Mouse (Mus musculus): Measurements from ENCODE around the gene St8sia1. TPM values are rescaled to one million over a fixed set of nuclear protein-coding genes. Genes with fewer than 3 reads are reported as not detected.

The St8sia1 gene
- polyA plus RNA-seq, 1 experiment: 0.26 TPM

GRCm38 (mm10) chr6:142876279-142876899, 87.9 kb downstream of the St8sia1 start:
- Histone ChIP-seq H3K4me3 (replicated peaks; ENCODE audit: extremely low read depth, low read depth, low read length) (no peak overlapping the region), H3K4me1 (ENCODE audit: control insufficient read depth, insufficient read depth, low read length) (no peaks in the 10 kb centered on the region)
- WGBS: 35% methylated on average over 8 of the region's 8 CpGs
- no peak for DNase-seq
- TF ChIP-seq POLR2A (IDR thresholded peaks at IDR 0.05; ENCODE audit: borderline replicate concordance, extremely low read depth, low read depth, low read length): no peak
- TF ChIP-seq CTCF (IDR thresholded peaks at IDR 0.05; ENCODE audit: insufficient read depth, low read length): no peak

- TF ChIP-seq POLR2A (IDR thresholded peaks at IDR 0.05; ENCODE audit: borderline replicate concordance, extremely low read depth, low read depth, low read length): no peak
- TF ChIP-seq CTCF (IDR thresholded peaks at IDR 0.05; ENCODE audit: insufficient read depth, low read length): no peak
- DNase-seq: no peak
- H3K4me3 ChIP-seq (replicated peaks; ENCODE audit: extremely low read depth, low read depth, low read length): no peak overlapping the region
These were observed 90.3 kb downstream of the St8sia1 start for GRCm38 (mm10) chr6:142873795-142874563.

GRCm38 (mm10) chr6:142869715-142870422, 94.4 kb downstream of the St8sia1 start:
- 58% methylated on average over 7 of the region's 7 CpGs for WGBS
- TF ChIP-seq POLR2A (IDR thresholded peaks at IDR 0.05; ENCODE audit: borderline replicate concordance, extremely low read depth, low read depth, low read length) (no peak), CTCF (IDR thresholded peaks at IDR 0.05; ENCODE audit: insufficient read depth, low read length) (no peak)
- Histone ChIP-seq H3K4me1 (ENCODE audit: control insufficient read depth, insufficient read depth, low read length) (no peaks in the 10 kb centered on the region; the same call in 1 of the 2 replicates), H3K4me3 (replicated peaks; ENCODE audit: extremely low read depth, low read depth, low read length) (no peak overlapping the region)
- DNase-seq: no peak

More at GRCm38 (mm10) chr6:142873795-142874563, 90.3 kb downstream of the St8sia1 start:
- H3K4me1 ChIP-seq (ENCODE audit: control insufficient read depth, insufficient read depth, low read length): no peaks in the 10 kb centered on the region
- 77% methylated on average over 11 of the region's 11 CpGs for WGBS

GRCm38 (mm10) chr6:142867471-142868055, 96.7 kb downstream of the St8sia1 start:
- TF ChIP-seq POLR2A (IDR thresholded peaks at IDR 0.05; ENCODE audit: borderline replicate concordance, extremely low read depth, low read depth, low read length) (no peak), CTCF (IDR thresholded peaks at IDR 0.05; ENCODE audit: insufficient read depth, low read length) (no peak)
- H3K4me3 ChIP-seq (replicated peaks; ENCODE audit: extremely low read depth, low read depth, low read length): no peak overlapping the region
- no peaks in the 10 kb centered on the region; the same call in 1 of the 2 replicates for H3K4me1 ChIP-seq (ENCODE audit: control insufficient read depth, insufficient read depth, low read length)
- DNase-seq: no peak
- WGBS: 17% methylated on average over 9 of the region's 9 CpGs

- no peak overlapping the region for H3K4me3 ChIP-seq (replicated peaks; ENCODE audit: extremely low read depth, low read depth, low read length)
- DNase-seq: no peak
- H3K4me1 ChIP-seq (ENCODE audit: control insufficient read depth, insufficient read depth, low read length): no peaks in the 10 kb centered on the region; the same call in 1 of the 2 replicates
- 97% methylated on average over 2 of the region's 2 CpGs for WGBS
- TF ChIP-seq POLR2A (IDR thresholded peaks at IDR 0.05; ENCODE audit: borderline replicate concordance, extremely low read depth, low read depth, low read length) (no peak), CTCF (IDR thresholded peaks at IDR 0.05; ENCODE audit: insufficient read depth, low read length) (no peak)
These were observed 97.2 kb downstream of the St8sia1 start for GRCm38 (mm10) chr6:142867023-142867422.

- H3K4me1 ChIP-seq (ENCODE audit: control insufficient read depth, insufficient read depth, low read length): no peaks in the 10 kb centered on the region; the same call in 1 of the 2 replicates
- WGBS: 69% methylated on average over 6 of the region's 6 CpGs
- no peak overlapping the region for H3K4me3 ChIP-seq (replicated peaks; ENCODE audit: extremely low read depth, low read depth, low read length)
- TF ChIP-seq POLR2A (IDR thresholded peaks at IDR 0.05; ENCODE audit: borderline replicate concordance, extremely low read depth, low read depth, low read length): no peak
- no peak for TF ChIP-seq CTCF (IDR thresholded peaks at IDR 0.05; ENCODE audit: insufficient read depth, low read length)
- no peak for DNase-seq
These were observed 99.1 kb downstream of the St8sia1 start for GRCm38 (mm10) chr6:142865199-142865598.

- WGBS: 89% methylated on average over 4 of the region's 4 CpGs
- no peak for DNase-seq
- Histone ChIP-seq H3K4me1 (ENCODE audit: control insufficient read depth, insufficient read depth, low read length) (no peaks in the 10 kb centered on the region; the same call in 1 of the 2 replicates), H3K4me3 (replicated peaks; ENCODE audit: extremely low read depth, low read depth, low read length) (no peak overlapping the region)
- TF ChIP-seq POLR2A (IDR thresholded peaks at IDR 0.05; ENCODE audit: borderline replicate concordance, extremely low read depth, low read depth, low read length): no peak
These were observed 100.4 kb downstream of the St8sia1 start for GRCm38 (mm10) chr6:142863881-142864280.

GRCm38 (mm10) chr6:142862265-142862664, 102.0 kb downstream of the St8sia1 start:
- 83% methylated on average over 3 of the region's 3 CpGs for WGBS
- DNase-seq: no peak
- Histone ChIP-seq H3K4me3 (replicated peaks; ENCODE audit: extremely low read depth, low read depth, low read length) (no peak overlapping the region), H3K4me1 (ENCODE audit: control insufficient read depth, insufficient read depth, low read length) (no peaks in the 10 kb centered on the region)
- no peak for TF ChIP-seq CTCF (IDR thresholded peaks at IDR 0.05; ENCODE audit: insufficient read depth, low read length)
- TF ChIP-seq POLR2A (IDR thresholded peaks at IDR 0.05; ENCODE audit: borderline replicate concordance, extremely low read depth, low read depth, low read length): no peak

GRCm38 (mm10) chr6:142860396-142860795, 103.9 kb downstream of the St8sia1 start:
- Histone ChIP-seq H3K4me1 (ENCODE audit: control insufficient read depth, insufficient read depth, low read length) (no peaks in the 10 kb centered on the region), H3K4me3 (replicated peaks; ENCODE audit: extremely low read depth, low read depth, low read length) (no peak overlapping the region)
- TF ChIP-seq POLR2A (IDR thresholded peaks at IDR 0.05; ENCODE audit: borderline replicate concordance, extremely low read depth, low read depth, low read length) (no peak), CTCF (IDR thresholded peaks at IDR 0.05; ENCODE audit: insufficient read depth, low read length) (no peak)
- DNase-seq: no peak
- WGBS: 96% methylated on average over 1 of the region's 1 CpGs

All from lung, adult 2 months (tissue).